Mouse (Mus musculus) cerebellum, adult 2 months (tissue): ENCODE results near the gene Cmtm3. TPM values are rescaled to one million over a fixed set of nuclear protein-coding genes. Genes with fewer than 3 reads are reported as not detected.

Source experiments
- DNase-seq, 2 experiments: peaks; one replicate each; pipeline ENCODE4 v3.0.0; 2021
- H3K27ac ChIP-seq: fragments of 200-500 bp; 2 replicates; pipeline ENCODE4 v1.5.1; 2012; ENCODE audit warnings: low read length, control low read depth, inconsistent platforms; ENCODE audit not compliant: insufficient read depth
- H3K27me3 ChIP-seq: fragments of 200-500 bp; 2 replicates; pipeline ENCODE4 v1.6.1; 2012; ENCODE audit warnings: inconsistent platforms, mild to moderate bottlenecking, low read length, moderate library complexity; ENCODE audit not compliant: control insufficient read depth, insufficient read depth
- H3K4me1 ChIP-seq: fragments of 200-500 bp; 2 replicates; pipeline ENCODE4 v1.6.1; 2011; ENCODE audit warnings: low read length; ENCODE audit not compliant: control insufficient read depth, insufficient read depth
- H3K4me3 ChIP-seq: fragments of 200-500 bp; replicated peaks from 2 replicates; pipeline ENCODE3; 2011; ENCODE audit warnings: mild to moderate bottlenecking, low read depth, low read length, control low read depth; ENCODE audit not compliant: insufficient read depth
- CTCF ChIP-seq: fragments of 200-500 bp; IDR thresholded peaks from 2 replicates; pipeline ENCODE4 v1.5.1; 2011; ENCODE audit warnings: low read depth, mild to moderate bottlenecking, control low read depth, low read length, moderate library complexity, borderline replicate concordance; ENCODE audit not compliant: insufficient read depth
- POLR2A ChIP-seq: fragments of 200-500 bp; IDR thresholded peaks from 2 replicates; pipeline ENCODE4 v1.6.1; 2011; ENCODE audit warnings: low read length, control low read depth, borderline replicate concordance; ENCODE audit not compliant: insufficient read depth
- WGBS: fragments of 180-500 bp; shearing (Covaris S2); methylation state at CpG from one replicate; pipeline ENCODE4 v1.1.7; 2018; 5-methylcytosine and 5-hydroxymethylcytosine counted together
- polyA plus RNA-seq: library from polyadenylated mRNA; depleted of rRNA; stranded (reverse); fragments of >200 nt; gene quantifications from 2 replicates; pipeline ENCODE4 v1.2.3, GENCODE M21; 2012

Gene Cmtm3
- polyA plus RNA-seq, 1 experiment: 16.9 TPM

- H3K4me3 ChIP-seq: no peak overlapping the region
- TF ChIP-seq CTCF: no peak
- no peak for TF ChIP-seq POLR2A
- 44% methylated on average over 12 of the region's 12 CpGs for WGBS
- DNase-seq: no peak
- peaks cover 24% of the 10 kb centered on the region for H3K4me1 ChIP-seq
- no peak overlapping the region for H3K27ac ChIP-seq
- no peaks in the 10 kb centered on the region for H3K27me3 ChIP-seq
These were observed 30.4 kb downstream of the Cmtm3 start for GRCm38 (mm10) chr8:104369591-104369990.

GRCm38 (mm10) chr8:104370071-104370470 lies 30.9 kb downstream of the Cmtm3 start:
- no peak overlapping the region for H3K4me3 ChIP-seq
- H3K27ac ChIP-seq: no peak overlapping the region
- WGBS: 25% methylated on average over 6 of the region's 6 CpGs
- H3K4me1 ChIP-seq: peaks cover 29% of the 10 kb centered on the region
- TF ChIP-seq CTCF (no peak), POLR2A (no peak)
- H3K27me3 ChIP-seq: no peaks in the 10 kb centered on the region
- DNase-seq: no peak

GRCm38 (mm10) chr8:104371121-104371520 lies 31.9 kb downstream of the Cmtm3 start:
- H3K4me1 ChIP-seq: peaks cover 39% of the 10 kb centered on the region
- WGBS: 85% methylated on average over 6 of the region's 6 CpGs
- DNase-seq: no peak
- no peak overlapping the region for H3K4me3 ChIP-seq
- H3K27ac ChIP-seq: no peak overlapping the region
- H3K27me3 ChIP-seq: no peaks in the 10 kb centered on the region
- no peak for TF ChIP-seq CTCF
- TF ChIP-seq POLR2A: no peak

- no peaks in the 10 kb centered on the region for H3K27me3 ChIP-seq
- DNase-seq: peak; percentile 43 to 49
- WGBS: 19% methylated on average over 11 of the region's 11 CpGs
- no peak for TF ChIP-seq POLR2A
- peak; percentile 19 for TF ChIP-seq CTCF
- H3K27ac ChIP-seq: no peak overlapping the region
- H3K4me1 ChIP-seq: peaks cover 36% of the 10 kb centered on the region
- no peak overlapping the region for H3K4me3 ChIP-seq
These were observed 34.6 kb downstream of the Cmtm3 start for GRCm38 (mm10) chr8:104373779-104374178.

- Histone ChIP-seq H3K27ac (no peak overlapping the region), H3K4me3 (no peak overlapping the region), H3K4me1 (peaks cover 38% of the 10 kb centered on the region), H3K27me3 (no peaks in the 10 kb centered on the region)
- no peak for DNase-seq
- WGBS: 30% methylated on average over 11 of the region's 11 CpGs
- no peak for TF ChIP-seq CTCF
- no peak for TF ChIP-seq POLR2A
These were observed 35.1 kb downstream of the Cmtm3 start for GRCm38 (mm10) chr8:104374269-104374668.

- TF ChIP-seq CTCF (no peak), POLR2A (no peak)
- DNase-seq: peak; percentile 59 to 64
- H3K27me3 ChIP-seq: no peaks in the 10 kb centered on the region
- peaks cover 32% of the 10 kb centered on the region for H3K4me1 ChIP-seq
- no peak overlapping the region for H3K4me3 ChIP-seq
- 17% methylated on average over 14 of the region's 14 CpGs for WGBS
- peak overlapping the region; percentile 68 for H3K27ac ChIP-seq
These were observed 35.9 kb downstream of the Cmtm3 start for GRCm38 (mm10) chr8:104374864-104375846.

- 54% methylated on average over 5 of the region's 5 CpGs for WGBS
- H3K27ac ChIP-seq: peak overlapping the region; percentile 18; the same call in 1 of the 2 replicates
- no peak for DNase-seq
These were observed 36.7 kb downstream of the Cmtm3 start for GRCm38 (mm10) chr8:104375959-104376358.

GRCm38 (mm10) chr8:104376669-104377068 lies 37.5 kb downstream of the Cmtm3 start:
- no peaks in the 10 kb centered on the region for H3K27me3 ChIP-seq
- H3K27ac ChIP-seq: no peak overlapping the region
- whole genome bisulfite sequencing: 84% methylated on average over 11 of the region's 11 CpGs
- DNase-seq: no peak
- no peak overlapping the region for H3K4me3 ChIP-seq
- no peak for TF ChIP-seq CTCF
- no peak for TF ChIP-seq POLR2A
- H3K4me1 ChIP-seq: peaks cover 42% of the 10 kb centered on the region

More at GRCm38 (mm10) chr8:104375959-104376358, 36.7 kb downstream of the Cmtm3 start:
- Histone ChIP-seq H3K27me3 (no peaks in the 10 kb centered on the region), H3K4me1 (peaks cover 40% of the 10 kb centered on the region), H3K4me3 (no peak overlapping the region)
- TF ChIP-seq POLR2A: no peak
